Mouse (Mus musculus): ENCODE measurements around the gene Cabp4.

- TF ChIP-seq CTCF (conservative IDR thresholded peaks at IDR 0.05; ENCODE audit: low read length) (no peak), NANOG (IDR thresholded peaks at IDR 0.05; ENCODE audit: borderline replicate concordance, low read length) (no peak)
Observed at GRCm38 (mm10) chr19:4087090-4087489, 56.7 kb downstream of the Cabp4 start.

Measured in E14TG2a.4 (cell line).